Mouse (Mus musculus): ENCODE measurements around the gene Tst.

The Tst gene

GRCm38 (mm10) chr15:78383450-78384219 is 22.1 kb downstream of the Tst start:
- peak; percentile 68 for DNase-seq

GRCm38 (mm10) chr15:78382115-78382514 is 23.6 kb downstream of the Tst start:
- no peak for DNase-seq

- no peak for DNase-seq
Observed at GRCm38 (mm10) chr15:78380741-78381140, 25.0 kb downstream of the Tst start.

- no peak for DNase-seq
Observed at GRCm38 (mm10) chr15:78380208-78380607, 25.5 kb downstream of the Tst start.

GRCm38 (mm10) chr15:78378556-78378955 is 27.2 kb downstream of the Tst start:
- DNase-seq = no peak

GRCm38 (mm10) chr15:78377859-78378258 is 27.8 kb downstream of the Tst start:
- DNase-seq = no peak

- DNase-seq = no peak
Observed at GRCm38 (mm10) chr15:78374204-78374603, 31.5 kb downstream of the Tst start.

- DNase-seq = no peak
Observed at GRCm38 (mm10) chr15:78372796-78373195, 32.9 kb downstream of the Tst start.

- no peak for DNase-seq
Observed at GRCm38 (mm10) chr15:78369641-78370040, 36.1 kb downstream of the Tst start.

GRCm38 (mm10) chr15:78368926-78369346 is 36.8 kb downstream of the Tst start:
- peak; percentile 49 for DNase-seq

GRCm38 (mm10) chr15:78367811-78368210 is 37.9 kb downstream of the Tst start:
- DNase-seq = no peak

GRCm38 (mm10) chr15:78366875-78367274 is 38.8 kb downstream of the Tst start:
- DNase-seq = no peak

GRCm38 (mm10) chr15:78365916-78366315 is 39.8 kb downstream of the Tst start:
- DNase-seq = no peak

- DNase-seq = no peak
Observed at GRCm38 (mm10) chr15:78355548-78355947, 50.2 kb downstream of the Tst start.

GRCm38 (mm10) chr15:78354958-78355357 is 50.7 kb downstream of the Tst start:
- peak; percentile 76 for DNase-seq

GRCm38 (mm10) chr15:78351586-78352165 is 54.0 kb downstream of the Tst start:
- no peak for DNase-seq

Data from kidney, postnatal 10 days (tissue).